Mouse (Mus musculus): ENCODE measurements around the gene Hlx.

- TF ChIP-seq USF1 (IDR thresholded peaks at IDR 0.05; ENCODE audit: low read depth) = no peak
- no peak for TF ChIP-seq CTCF (IDR thresholded peaks at IDR 0.05; ENCODE audit: control insufficient read depth, insufficient read depth, insufficient read length)
- TF ChIP-seq MYOG (IDR thresholded peaks at IDR 0.05; ENCODE audit: control insufficient read depth, extremely low read depth, insufficient read length) = no peak
- no peak for TF ChIP-seq MYOD1 (IDR thresholded peaks at IDR 0.05; ENCODE audit: control insufficient read depth, insufficient read length, low read depth)
Observed at GRCm38 (mm10) chr1:184704901-184705300, 27.5 kb downstream of the Hlx start.
